Mouse (Mus musculus) frontal cortex, postnatal 10 days (tissue): Measurements from ENCODE around the gene Maats1.
A peak's percentile ranks its signal among the peaks of the same experiment; 100 is the strongest.

Experiments
- DNase-seq, 2 experiments: peaks; one replicate each; pipeline ENCODE4 v3.0.0; 2022; ENCODE audit warnings: low spot score in 2 of 2, mixed read lengths in 1 of 2

Maats1 gene

DNA sequence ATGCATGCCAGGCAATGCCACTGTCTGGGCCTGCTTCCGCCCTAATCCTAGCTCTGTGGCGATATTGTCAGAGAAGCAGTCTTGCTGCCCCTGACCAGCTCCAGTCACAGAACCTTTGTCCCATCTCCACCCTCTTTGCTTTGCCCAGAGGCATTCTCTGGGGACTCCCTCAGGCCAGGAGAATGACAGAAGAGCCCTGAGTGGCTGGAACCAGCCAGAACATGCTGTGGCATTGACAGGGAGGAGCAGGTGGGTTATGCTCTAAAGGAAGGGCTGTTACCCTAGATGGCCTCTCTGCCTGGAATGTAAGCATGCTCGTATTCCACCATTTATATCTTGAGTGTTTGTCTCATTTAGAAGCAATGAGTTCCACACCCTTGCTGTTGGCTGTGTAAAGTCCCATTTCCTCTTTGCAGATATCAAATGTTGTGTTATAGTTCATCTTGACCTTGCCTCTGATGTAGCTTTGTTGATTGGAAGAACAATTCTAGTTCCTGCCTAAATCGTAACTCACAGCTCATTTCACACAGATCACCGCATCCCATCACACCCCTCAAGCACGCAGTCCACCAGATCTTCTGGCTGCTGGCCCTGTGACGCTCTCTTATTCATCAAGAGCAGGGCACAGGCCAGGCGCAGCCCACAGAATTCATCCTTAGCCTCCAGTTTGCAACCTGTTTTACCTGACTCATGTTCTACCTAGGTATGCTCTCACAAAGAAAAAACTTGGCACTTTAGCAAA lies 28.9 kb upstream of the Maats1 start:
- DNase-seq: no peak

DNA sequence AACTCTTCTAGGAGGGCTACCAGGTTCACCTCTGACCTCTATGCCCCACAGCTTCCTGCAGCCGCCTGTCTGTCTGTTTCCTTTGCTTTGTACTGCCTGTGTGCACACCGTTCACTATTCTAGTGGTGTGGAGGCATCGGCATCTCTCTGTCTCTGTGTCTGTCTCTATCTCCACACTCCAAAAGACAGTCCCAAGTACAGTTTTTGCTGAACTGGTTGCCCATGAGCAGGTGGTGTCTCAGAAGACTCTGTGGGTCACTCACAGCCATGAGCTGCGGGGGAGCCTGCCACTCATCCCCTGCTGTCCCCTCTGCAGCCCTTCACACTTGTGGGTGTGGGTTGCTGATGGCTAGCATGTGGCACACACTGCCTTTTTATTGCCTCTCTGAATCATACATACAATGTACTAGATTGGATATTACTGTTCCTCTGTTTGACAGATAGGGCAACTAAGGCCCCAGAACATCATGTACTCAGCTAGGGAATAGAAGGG lies 28.1 kb upstream of the Maats1 start:
- DNase-seq: no peak

GRCm38 (mm10) chr16:38369431-38369830 lies 27.5 kb upstream of the Maats1 start:
- no peak for DNase-seq

DNA sequence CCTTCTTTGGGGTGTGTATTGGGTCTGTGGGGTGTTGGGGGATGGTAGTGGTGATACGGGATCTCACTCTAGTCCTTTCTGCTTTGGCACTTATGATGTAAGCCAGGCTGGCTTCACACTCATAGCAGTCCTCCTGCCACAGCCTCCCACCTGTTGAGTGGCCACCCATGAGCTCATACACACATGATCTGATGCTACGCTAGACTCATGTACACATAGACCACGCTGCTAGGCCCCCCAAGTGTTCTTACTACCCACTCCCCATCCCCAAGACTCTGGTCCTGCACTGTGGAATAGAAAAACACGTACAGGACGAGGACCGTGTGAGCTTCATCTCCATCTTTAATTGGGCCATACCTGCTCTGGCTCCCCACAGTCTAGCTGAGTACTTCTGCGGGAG lies 27.1 kb upstream of the Maats1 start:
- DNase-seq: no peak

GRCm38 (mm10) chr16:38368336-38368735 lies 26.4 kb upstream of the Maats1 start:
- DNase-seq: peak; percentile 41 to 72

GRCm38 (mm10) chr16:38366231-38366630 lies 24.3 kb upstream of the Maats1 start:
- DNase-seq: no peak

DNA sequence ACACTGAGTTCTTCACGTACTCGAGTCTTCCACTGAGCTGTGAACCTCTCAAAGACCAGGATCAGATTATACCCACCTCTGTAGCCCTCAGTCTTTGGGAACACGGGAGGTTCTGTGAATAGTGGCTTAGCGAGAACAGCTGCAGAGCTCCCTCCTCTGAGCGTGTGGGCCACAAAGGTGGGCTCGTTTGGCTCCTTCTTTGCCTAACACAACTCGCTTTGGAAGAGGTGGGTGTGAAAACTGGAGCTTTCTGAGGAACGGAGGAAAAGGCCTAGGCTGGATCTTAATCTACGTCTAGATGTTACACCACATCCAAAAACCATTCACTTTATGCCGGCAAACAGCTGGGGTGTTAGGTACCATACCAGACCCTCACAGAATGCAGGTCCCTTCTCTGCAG lies 23.4 kb upstream of the Maats1 start:
- no peak for DNase-seq

- no peak for DNase-seq
These were observed 21.7 kb upstream of the Maats1 start for GRCm38 (mm10) chr16:38363657-38364056.

DNA sequence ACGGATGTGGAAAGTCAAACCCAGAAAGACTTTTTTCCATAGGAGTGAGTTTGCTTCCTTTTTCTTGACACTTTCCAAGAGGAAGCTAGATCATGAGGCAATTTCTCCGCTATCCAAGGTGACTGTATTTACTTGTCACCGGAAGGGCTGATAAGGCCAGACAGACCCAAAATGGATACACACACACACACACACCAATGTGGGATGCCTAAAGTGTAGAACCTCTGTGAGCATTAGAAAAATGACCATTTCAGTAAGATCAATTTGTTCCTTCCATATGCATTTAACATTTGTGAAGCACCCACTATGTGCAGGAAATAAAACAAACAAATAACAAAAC lies 21.3 kb upstream of the Maats1 start:
- no peak for DNase-seq

DNA sequence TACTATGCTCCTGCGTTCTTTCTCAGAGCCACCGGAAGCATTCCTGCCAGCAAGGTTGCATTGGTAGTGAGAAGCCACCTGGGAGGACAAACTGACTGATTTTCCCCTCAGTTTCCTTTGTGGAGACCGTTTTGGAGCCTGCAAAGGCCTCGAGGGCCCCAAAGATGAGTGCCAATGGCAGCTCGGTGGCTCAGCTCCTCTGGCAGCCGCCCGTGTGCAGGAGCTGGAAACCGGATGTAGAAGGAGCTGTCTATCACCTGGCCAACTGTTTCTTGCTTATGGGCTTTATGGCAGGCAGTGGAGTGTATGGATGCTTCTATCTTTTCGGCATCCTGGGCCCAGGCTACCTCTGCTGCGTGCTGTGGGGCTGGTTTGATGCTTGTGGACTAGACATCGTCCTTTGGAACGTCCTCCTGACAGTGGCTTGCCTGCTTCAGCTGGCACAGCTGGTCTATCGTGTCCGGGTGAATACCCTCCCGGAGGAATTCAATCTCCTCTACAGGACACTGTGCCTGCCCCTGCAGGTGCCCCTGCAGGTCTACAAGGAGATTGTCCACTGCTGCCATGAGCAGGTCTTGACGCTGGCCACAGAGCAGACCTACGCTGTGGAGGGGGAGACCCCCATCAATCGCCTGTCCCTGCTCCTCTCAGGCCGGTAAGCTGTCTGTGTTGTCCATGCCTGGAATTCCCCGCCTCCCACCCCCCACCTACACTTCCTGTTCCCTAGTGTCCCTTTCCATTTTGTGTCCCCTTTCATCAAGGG lies 20.7 kb upstream of the Maats1 start:
- DNase-seq: no peak

DNA sequence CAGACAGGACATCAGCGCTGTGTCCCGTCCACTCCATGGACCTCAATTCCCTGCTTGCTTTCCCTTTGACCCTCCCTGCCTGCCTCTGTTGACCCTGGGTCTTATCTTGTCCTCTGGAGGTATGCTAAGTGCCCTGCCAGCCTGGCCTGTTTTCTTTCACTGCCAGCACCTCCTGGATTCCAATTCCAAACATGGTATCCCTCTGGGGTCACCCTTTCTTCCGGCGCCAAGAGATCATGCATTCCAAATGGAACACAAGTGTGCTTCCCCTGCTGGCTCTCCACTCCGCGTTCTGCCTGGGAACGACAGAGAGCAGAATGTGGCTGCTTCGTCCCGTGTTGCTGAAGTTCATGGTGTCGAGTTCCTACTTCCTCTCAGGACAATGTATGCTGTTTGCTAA lies 20.0 kb upstream of the Maats1 start, which contains the start of gene Popdc2:
TSS of gene Popdc2 (plus strand) at position 277 of the 400 bp plus-strand sequence.
- DNase-seq: no peak

- no peak for DNase-seq
These were observed 18.4 kb upstream of the Maats1 start for GRCm38 (mm10) chr16:38360317-38360716.

GRCm38 (mm10) chr16:38359857-38360256 lies 17.9 kb upstream of the Maats1 start:
- no peak for DNase-seq

- DNase-seq: no peak
These were observed 17.3 kb upstream of the Maats1 start for GRCm38 (mm10) chr16:38359241-38359640.

- DNase-seq: no peak
These were observed 16.4 kb upstream of the Maats1 start for GRCm38 (mm10) chr16:38358256-38358812.

- DNase-seq: no peak
These were observed 12.4 kb upstream of the Maats1 start for GRCm38 (mm10) chr16:38354185-38354913.

DNA sequence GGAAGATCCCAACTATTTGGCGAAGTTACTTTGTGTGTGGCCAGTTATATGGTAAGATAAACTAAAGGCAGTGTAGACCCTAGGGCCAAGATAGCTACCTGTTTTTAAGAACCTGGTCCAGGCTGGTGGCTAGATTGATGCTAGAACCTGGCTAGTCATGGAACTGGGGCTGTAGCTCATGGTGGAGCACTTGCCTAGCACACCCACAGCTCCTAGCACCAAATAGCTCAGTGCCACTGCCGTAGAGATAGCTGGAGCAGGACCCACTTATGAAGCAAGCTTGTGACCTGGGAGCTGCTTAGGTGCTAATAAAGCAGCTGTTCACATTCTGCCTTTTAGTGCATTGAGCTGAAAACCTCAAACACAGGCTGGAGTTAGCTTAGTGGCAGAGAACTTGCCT lies 11.7 kb upstream of the Maats1 start:
- DNase-seq: no peak

GRCm38 (mm10) chr16:38352851-38353250 lies 10.9 kb upstream of the Maats1 start:
- no peak for DNase-seq

GRCm38 (mm10) chr16:38352031-38352430 lies 10.1 kb upstream of the Maats1 start:
- DNase-seq: no peak

DNA sequence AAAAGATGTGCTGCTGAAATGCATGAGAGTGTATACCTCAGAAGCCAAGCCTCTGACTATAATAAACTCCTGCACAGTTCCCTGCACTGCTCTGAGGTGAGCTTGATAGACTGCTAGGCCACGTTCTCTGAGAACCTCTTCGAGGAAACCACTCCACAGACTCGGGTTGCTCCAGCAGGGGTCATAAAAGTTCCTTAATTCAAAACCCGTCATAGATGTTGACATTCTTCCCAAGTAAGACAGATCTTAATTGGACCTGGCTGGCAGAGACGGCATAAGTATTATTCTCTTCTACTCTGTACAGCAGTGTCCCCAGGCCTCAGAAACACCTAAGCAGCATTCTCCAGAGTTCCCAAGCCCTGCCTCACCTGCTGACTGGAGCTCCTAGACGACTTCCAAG lies 9.0 kb upstream of the Maats1 start:
- no peak for DNase-seq

- DNase-seq: no peak
These were observed 8.5 kb upstream of the Maats1 start for GRCm38 (mm10) chr16:38350361-38350855.

- DNase-seq: no peak
These were observed 7.9 kb upstream of the Maats1 start for GRCm38 (mm10) chr16:38349881-38350280.
